Mouse (Mus musculus) midbrain, embryonic 10.5 days (tissue): Measurements from ENCODE around the gene Gm2174. TPM values are rescaled to one million over a fixed set of nuclear protein-coding genes. Genes with fewer than 3 reads are reported as not detected.

Source experiments
- DNase-seq: peaks from one replicate; pipeline ENCODE4 v3.0.0-alpha.2; 2017; ENCODE audit warnings: low spot score
- H3K27ac ChIP-seq: fragments of 300-500 bp; sonication (generic); replicated peaks from 2 replicates; pipeline ENCODE4 v1.5.1; 2016; ENCODE audit warnings: mild to moderate bottlenecking
- H3K27me3 ChIP-seq: fragments of 300-500 bp; sonication (generic); 2 replicates; pipeline ENCODE4 v1.6.1; 2016; ENCODE audit warnings: low read depth, mild to moderate bottlenecking; ENCODE audit not compliant: poor library complexity, severe bottlenecking
- H3K36me3 ChIP-seq: fragments of 300-500 bp; sonication (generic); 2 replicates; pipeline ENCODE4 v1.6.1; 2016; ENCODE audit warnings: mild to moderate bottlenecking, moderate library complexity
- H3K4me1 ChIP-seq: fragments of 300-500 bp; sonication (generic); 2 replicates; pipeline ENCODE4 v1.6.1; 2016
- H3K4me3 ChIP-seq: fragments of 300-500 bp; sonication (generic); 2 replicates; pipeline ENCODE4 v1.5.1; 2016; ENCODE audit warnings: mild to moderate bottlenecking, moderate library complexity
- H3K9me3 ChIP-seq: fragments of 300-500 bp; sonication (generic); replicated peaks from 2 replicates; pipeline ENCODE4 v1.6.1; 2016; ENCODE audit warnings: mild to moderate bottlenecking
- WGBS: fragments of 180-500 bp; shearing (Covaris S2); methylation state at CpG from one replicate; pipeline ENCODE4 v1.1.7; 2016; 5-methylcytosine and 5-hydroxymethylcytosine counted together
- polyA plus RNA-seq: library from polyadenylated mRNA; unstranded; fragments of >200 nt; fragmentation: Nextera tagmentation; extraction: Ambion mirVana; gene quantifications from 2 replicates; pipeline ENCODE4 v1.2.1, GENCODE M21; 2016

The Gm2174 gene
- polyA plus RNA-seq, 1 experiment from 2014 or later = 1.4 TPM

- H3K9me3 ChIP-seq = 0 out of 2 replicates have a peak, but pooled peaks cover 11% of the 10 kb centered on the region
- 18% methylated on average over 8 of the region's 8 CpGs for WGBS
- no peaks in the 10 kb centered on the region for H3K27me3 ChIP-seq
- peaks cover 5% of the 10 kb centered on the region; the same call in 1 of the 2 replicates for H3K4me1 ChIP-seq
- peak overlapping the region; percentile 96 for H3K27ac ChIP-seq
- DNase-seq = no peak
- peaks cover 6% of the 10 kb centered on the region; the same call in 1 of the 2 replicates for H3K36me3 ChIP-seq
- H3K4me3 ChIP-seq = peak overlapping the region; percentile 68
These were observed 8.6 kb downstream of the Gm2174 start for GRCm38 (mm10) chrX:56456379-56456778.

GRCm38 (mm10) chrX:56462020-56462933, 14.5 kb downstream of the Gm2174 start:
- no peaks in the 10 kb centered on the region for H3K4me1 ChIP-seq
- no peak for DNase-seq
- peaks cover 21% of the 10 kb centered on the region for H3K36me3 ChIP-seq
- no peaks in the 10 kb centered on the region for H3K27me3 ChIP-seq
- H3K27ac ChIP-seq = no peak overlapping the region
- no peaks in the 10 kb centered on the region for H3K9me3 ChIP-seq
- 88% methylated on average over 14 of the region's 14 CpGs for WGBS
- H3K4me3 ChIP-seq = no peak overlapping the region

- H3K36me3 ChIP-seq = peaks cover 21% of the 10 kb centered on the region
- H3K9me3 ChIP-seq = no peaks in the 10 kb centered on the region
- no peak overlapping the region for H3K4me3 ChIP-seq
- no peak overlapping the region for H3K27ac ChIP-seq
- no peaks in the 10 kb centered on the region for H3K27me3 ChIP-seq
- WGBS = 87% methylated on average over 1 of the region's 1 CpGs
- no peaks in the 10 kb centered on the region for H3K4me1 ChIP-seq
- DNase-seq = no peak
These were observed 17.1 kb downstream of the Gm2174 start for GRCm38 (mm10) chrX:56464906-56465305.

GRCm38 (mm10) chrX:56467688-56468087, 19.9 kb downstream of the Gm2174 start:
- no peak for DNase-seq
- Histone ChIP-seq H3K4me1 (no peaks in the 10 kb centered on the region), H3K27ac (no peak overlapping the region), H3K9me3 (no peaks in the 10 kb centered on the region), H3K36me3 (peaks cover 11% of the 10 kb centered on the region), H3K4me3 (no peak overlapping the region), H3K27me3 (no peaks in the 10 kb centered on the region)
- 79% methylated on average over 4 of the region's 4 CpGs for WGBS

GRCm38 (mm10) chrX:56468422-56468821, 20.7 kb downstream of the Gm2174 start:
- Histone ChIP-seq H3K4me1 (no peaks in the 10 kb centered on the region), H3K27me3 (no peaks in the 10 kb centered on the region), H3K4me3 (no peak overlapping the region), H3K9me3 (no peaks in the 10 kb centered on the region), H3K36me3 (peaks cover 11% of the 10 kb centered on the region), H3K27ac (no peak overlapping the region)
- no peak for DNase-seq
- WGBS = 59% methylated on average over 6 of the region's 6 CpGs

- 66% methylated on average over 8 of the region's 8 CpGs for WGBS
These were observed 26.3 kb downstream of the Gm2174 start for GRCm38 (mm10) chrX:56474035-56474434.

GRCm38 (mm10) chrX:56477553-56477952, 29.8 kb downstream of the Gm2174 start:
- Histone ChIP-seq H3K27me3 (no peaks in the 10 kb centered on the region), H3K4me1 (no peaks in the 10 kb centered on the region), H3K36me3 (peaks cover 18% of the 10 kb centered on the region), H3K27ac (no peak overlapping the region), H3K4me3 (no peak overlapping the region), H3K9me3 (no peaks in the 10 kb centered on the region)
- 91% methylated on average over 3 of the region's 3 CpGs for WGBS
- DNase-seq = no peak

More at GRCm38 (mm10) chrX:56474035-56474434, 26.3 kb downstream of the Gm2174 start:
- no peaks in the 10 kb centered on the region for H3K36me3 ChIP-seq
- no peak for DNase-seq
- H3K27me3 ChIP-seq = no peaks in the 10 kb centered on the region
- H3K27ac ChIP-seq = no peak overlapping the region
- no peaks in the 10 kb centered on the region for H3K9me3 ChIP-seq
- H3K4me1 ChIP-seq = no peaks in the 10 kb centered on the region
- H3K4me3 ChIP-seq = no peak overlapping the region

- no peaks in the 10 kb centered on the region for H3K27me3 ChIP-seq
- no peaks in the 10 kb centered on the region for H3K9me3 ChIP-seq
- 68% methylated on average over 3 of the region's 3 CpGs for WGBS
- peaks cover 32% of the 10 kb centered on the region for H3K36me3 ChIP-seq
- no peak overlapping the region for H3K27ac ChIP-seq
- no peak overlapping the region for H3K4me3 ChIP-seq
- no peak for DNase-seq
- H3K4me1 ChIP-seq = no peaks in the 10 kb centered on the region
These were observed 34.1 kb downstream of the Gm2174 start for GRCm38 (mm10) chrX:56481906-56482305.

- Histone ChIP-seq H3K4me1 (no peaks in the 10 kb centered on the region), H3K27ac (no peak overlapping the region), H3K9me3 (no peaks in the 10 kb centered on the region), H3K4me3 (no peak overlapping the region), H3K36me3 (peaks cover 6% of the 10 kb centered on the region; the same call in 1 of the 2 replicates), H3K27me3 (no peaks in the 10 kb centered on the region)
- WGBS = 11% methylated on average over 1 of the region's 1 CpGs
- DNase-seq = peak; percentile 57
These were observed 42.0 kb downstream of the Gm2174 start for GRCm38 (mm10) chrX:56489758-56490157.

- H3K4me1 ChIP-seq = no peaks in the 10 kb centered on the region
- H3K36me3 ChIP-seq = peaks cover 26% of the 10 kb centered on the region
- no peaks in the 10 kb centered on the region for H3K9me3 ChIP-seq
- no peak for DNase-seq
- no peaks in the 10 kb centered on the region for H3K27me3 ChIP-seq
- H3K27ac ChIP-seq = no peak overlapping the region
- WGBS = 84% methylated on average over 7 of the region's 7 CpGs
- H3K4me3 ChIP-seq = no peak overlapping the region
These were observed 49.5 kb downstream of the Gm2174 start for GRCm38 (mm10) chrX:56497241-56497640.

Other genes starting within 250 kb of the Gm2174 start
- gene Gm773, start 235.1 kb upstream of the Gm2174 start, polyA plus RNA-seq = not detected in 2 replicates
- 6.5 and 7.4 TPM in 2 replicates for gene Zfp449, start 101.6 kb upstream of the Gm2174 start, polyA plus RNA-seq
- gene Smim10l2a, start 73.4 kb upstream of the Gm2174 start, polyA plus RNA-seq = 3.3 and 4.4 TPM in 2 replicates
- gene Ints6l, start 6.9 kb downstream of the Gm2174 start, polyA plus RNA-seq = 23.6 and 26.3 TPM in 2 replicates
- not detected in 2 replicates for gene Gm10477, start 76.8 kb downstream of the Gm2174 start, polyA plus RNA-seq
- not detected in 2 replicates for gene Gm648, start 101.6 kb downstream of the Gm2174 start, polyA plus RNA-seq
- gene Mmgt1, start 150.1 kb downstream of the Gm2174 start, polyA plus RNA-seq = 43.2 and 45.5 TPM in 2 replicates
- 12.9 and 17.5 TPM in 2 replicates for gene Slc9a6, start 161.8 kb downstream of the Gm2174 start, polyA plus RNA-seq